Mouse (Mus musculus) lung, adult 2 months (tissue): Measurements from ENCODE around the gene Il31ra.

ENCODE experiments used
- CTCF ChIP-seq: fragments of 200-500 bp; IDR thresholded peaks from 2 replicates; pipeline ENCODE4 v1.5.1; 2011; ENCODE audit warnings: mild to moderate bottlenecking, low read length, control low read depth; ENCODE audit not compliant: insufficient read depth
- POLR2A ChIP-seq: fragments of 200-500 bp; IDR thresholded peaks from 2 replicates; pipeline ENCODE4 v1.6.1; 2011; ENCODE audit warnings: low read depth, mild to moderate bottlenecking, control low read depth, low read length, borderline replicate concordance; ENCODE audit errors: extremely low read depth

DNA sequence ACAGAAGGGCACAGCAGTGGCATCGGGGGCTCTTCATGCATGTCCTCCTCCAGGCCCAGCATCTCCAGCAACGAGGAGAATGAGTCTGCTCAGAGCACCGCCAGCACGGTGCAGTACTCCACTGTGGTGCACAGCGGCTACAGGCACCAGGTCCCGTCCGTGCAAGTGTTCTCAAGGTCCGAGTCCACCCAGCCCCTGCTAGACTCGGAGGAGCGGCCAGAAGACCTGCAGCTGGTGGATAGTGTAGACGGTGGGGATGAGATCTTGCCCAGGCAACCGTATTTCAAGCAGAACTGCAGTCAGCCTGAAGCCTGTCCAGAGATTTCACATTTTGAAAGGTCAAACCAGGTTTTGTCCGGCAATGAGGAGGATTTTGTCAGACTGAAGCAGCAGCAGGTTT, 90.3 kb downstream of the Il31ra start:
- TF ChIP-seq CTCF: no peak
- no peak for TF ChIP-seq POLR2A
